Mouse (Mus musculus) urinary bladder, postnatal 10 days (tissue): ENCODE measurements at regions not wholly inside any gene's neighbourhood (a gene's known extent, or its start where the extent isn't known, plus 50 kb on each side); places are given as distances from the start of the nearest gene placed in this dataset.
"Not testable (repeated sequence)": the region's sequence is repeated elsewhere in the genome, so short reads cannot be mapped to it uniquely, and the experiment has no call there.

ENCODE experiments used
- DNase-seq: peaks from one replicate; pipeline ENCODE4 v3.0.0; 2022; ENCODE audit warnings: low spot score

GRCm38 (mm10) chr17:83044515-83044914, 170.6 kb upstream of the Pkdcc start:
- no peak for DNase-seq

- no peak for DNase-seq
These were observed 165.0 kb upstream of the Pkdcc start for GRCm38 (mm10) chr17:83049972-83050535.

DNA sequence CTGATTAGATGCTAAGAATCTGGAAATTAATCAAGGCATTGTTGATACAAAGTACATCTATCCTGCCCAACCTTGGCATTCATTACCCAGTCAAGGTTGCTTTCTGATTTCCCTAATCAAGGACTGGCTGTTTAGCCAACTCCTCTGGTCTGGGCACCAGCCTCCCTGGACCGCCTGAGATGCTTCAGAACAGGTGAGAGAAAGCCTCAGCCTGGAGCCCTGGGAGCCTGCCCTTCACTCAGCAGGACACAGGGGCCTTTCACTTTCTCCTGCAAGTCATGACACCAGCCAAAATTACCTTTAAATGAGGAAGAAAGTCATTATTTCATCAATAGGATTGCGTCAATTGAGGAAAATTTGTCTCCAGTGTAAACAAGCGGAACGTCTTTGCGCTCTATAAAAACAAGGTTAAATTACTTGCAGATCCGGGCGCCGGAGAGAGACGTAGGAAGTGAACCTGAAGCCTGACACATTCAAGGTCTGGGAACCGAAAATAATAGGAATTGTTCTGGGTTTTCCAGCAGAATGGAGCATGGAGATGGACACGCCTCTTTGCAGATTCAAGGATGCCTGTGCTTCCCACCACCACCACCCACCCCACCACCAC, 164.4 kb upstream of the Pkdcc start:
- DNase-seq, result no peak

GRCm38 (mm10) chr17:83052613-83053140, 162.4 kb upstream of the Pkdcc start:
- DNase-seq, result no peak

GRCm38 (mm10) chr17:83057832-83058231, 157.3 kb upstream of the Pkdcc start:
- no peak for DNase-seq

DNA sequence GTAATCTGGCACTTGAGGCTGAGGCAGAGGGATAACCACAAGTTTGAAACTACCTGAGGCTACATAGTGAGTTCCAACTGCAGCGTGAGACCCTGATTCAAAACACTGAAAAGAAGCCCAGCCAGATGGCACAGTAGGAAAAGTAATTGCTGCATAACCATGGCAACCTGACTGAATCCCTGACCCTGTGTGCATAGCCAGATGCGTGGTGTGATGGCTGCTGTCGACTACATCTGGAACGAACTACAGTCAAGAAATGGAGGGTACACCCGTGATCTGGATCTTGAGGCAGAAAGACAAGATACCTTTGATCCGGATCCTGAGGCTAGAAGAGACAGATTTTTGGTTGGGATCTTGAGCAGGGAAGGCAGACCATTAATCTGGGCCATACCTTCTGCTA, 153.2 kb upstream of the Pkdcc start:
- no peak for DNase-seq

DNA sequence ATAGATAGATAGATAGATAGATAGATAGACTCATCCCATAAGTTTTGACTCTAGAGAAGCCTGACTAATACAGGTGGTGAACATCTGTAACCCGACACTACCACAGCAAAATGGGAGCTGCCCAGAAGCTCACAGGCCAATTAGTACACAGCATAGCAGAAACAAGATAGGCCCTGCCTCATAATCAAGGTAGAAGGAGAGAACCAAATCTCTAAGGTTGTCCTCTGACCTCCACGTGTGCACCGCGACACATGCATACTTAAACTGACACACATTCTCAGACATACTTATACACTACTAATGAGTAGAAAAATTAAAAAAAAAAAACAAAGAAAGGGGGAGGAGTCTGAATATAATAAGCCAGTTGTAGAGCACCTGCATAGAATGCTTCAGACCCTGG, 151.2 kb upstream of the Pkdcc start:
- DNase-seq, result no peak

- not testable (repeated sequence) for DNase-seq
These were observed 150.7 kb upstream of the Pkdcc start for GRCm38 (mm10) chr17:83064376-83064775.

- DNase-seq, result no peak
These were observed 145.8 kb upstream of the Pkdcc start for GRCm38 (mm10) chr17:83069246-83069645.

GRCm38 (mm10) chr17:83071746-83072145, 143.3 kb upstream of the Pkdcc start:
- DNase-seq, result no peak

DNA sequence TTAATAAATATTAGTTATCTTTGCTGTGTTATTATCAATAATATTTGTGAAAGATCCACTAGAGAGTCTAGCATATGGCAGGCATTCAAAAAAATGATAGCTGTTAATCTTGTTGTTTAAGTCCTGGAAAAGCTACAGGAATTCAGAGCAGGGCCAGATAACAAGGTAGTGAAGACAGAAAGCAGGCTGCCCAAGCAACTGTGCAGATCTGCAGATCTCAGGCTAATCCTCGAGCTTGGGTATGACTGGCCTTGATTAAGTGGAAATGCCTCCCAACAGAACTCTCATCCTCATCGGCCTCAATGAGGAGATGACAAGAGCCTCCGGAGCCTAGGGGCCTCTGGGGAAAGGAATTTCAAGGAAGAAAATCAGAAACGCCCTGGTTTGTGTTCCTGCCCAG, 142.9 kb upstream of the Pkdcc start:
- DNase-seq, result no peak

DNA sequence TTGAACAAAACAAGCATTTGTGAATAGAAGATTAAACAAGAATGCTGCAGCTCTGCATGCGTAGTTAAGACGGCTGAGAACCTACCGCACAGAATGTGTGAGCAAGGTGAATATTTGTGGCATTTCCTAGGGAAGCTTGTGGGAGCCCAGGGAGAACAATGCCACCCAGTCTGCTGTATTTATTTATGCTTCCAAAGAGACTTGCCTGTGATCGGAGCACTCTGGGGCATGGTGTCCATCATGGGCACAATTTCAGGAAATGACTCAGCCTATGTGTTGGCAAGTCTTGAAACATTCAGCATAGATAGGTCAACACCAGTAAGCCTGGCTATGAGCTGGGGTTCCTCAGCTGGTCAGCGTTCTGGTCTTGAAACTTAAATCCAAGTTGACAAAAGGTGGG, 140.2 kb upstream of the Pkdcc start:
- no peak for DNase-seq

GRCm38 (mm10) chr17:83077737-83078600, 137.1 kb upstream of the Pkdcc start:
- no peak for DNase-seq

DNA sequence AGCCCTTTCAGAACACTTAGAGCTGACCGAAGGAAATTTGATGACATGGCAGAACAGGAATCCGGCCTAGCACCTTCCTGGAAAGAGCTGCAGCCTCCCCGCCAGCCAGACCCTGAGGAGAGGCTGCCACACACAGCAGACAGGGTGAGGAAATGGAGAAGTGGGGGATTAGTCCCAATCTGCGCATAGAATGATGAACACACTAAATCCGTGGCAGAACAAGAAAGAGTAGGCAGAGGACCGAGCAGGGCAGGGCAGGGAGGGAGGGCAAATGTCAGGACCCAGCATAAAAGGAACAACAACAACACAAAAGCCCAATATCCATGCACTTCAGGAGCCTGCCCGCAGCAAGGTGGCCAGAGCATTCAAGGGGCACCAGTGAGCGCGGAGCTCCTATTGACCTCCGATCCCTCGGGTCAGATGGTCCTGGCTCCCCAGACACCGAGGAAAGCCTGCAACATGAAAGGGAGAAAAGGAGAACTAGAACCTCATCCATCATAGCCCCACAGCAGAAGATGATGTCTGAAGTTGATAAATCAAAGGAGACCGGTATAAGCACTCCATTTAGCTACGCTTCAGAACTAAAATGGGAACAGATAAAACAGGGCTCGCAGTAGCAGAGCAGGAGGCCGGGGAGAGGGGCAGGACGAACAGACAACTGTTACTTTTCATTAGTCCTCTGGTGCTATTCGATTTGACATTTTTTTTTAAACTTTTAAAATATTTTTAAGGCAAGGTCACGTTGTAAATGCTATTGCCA, 136.3 kb upstream of the Pkdcc start:
- no peak for DNase-seq

- DNase-seq, result no peak
These were observed 135.8 kb upstream of the Pkdcc start for GRCm38 (mm10) chr17:83079361-83079685.

- DNase-seq, result no peak
These were observed 133.4 kb upstream of the Pkdcc start for GRCm38 (mm10) chr17:83081729-83082128.

DNA sequence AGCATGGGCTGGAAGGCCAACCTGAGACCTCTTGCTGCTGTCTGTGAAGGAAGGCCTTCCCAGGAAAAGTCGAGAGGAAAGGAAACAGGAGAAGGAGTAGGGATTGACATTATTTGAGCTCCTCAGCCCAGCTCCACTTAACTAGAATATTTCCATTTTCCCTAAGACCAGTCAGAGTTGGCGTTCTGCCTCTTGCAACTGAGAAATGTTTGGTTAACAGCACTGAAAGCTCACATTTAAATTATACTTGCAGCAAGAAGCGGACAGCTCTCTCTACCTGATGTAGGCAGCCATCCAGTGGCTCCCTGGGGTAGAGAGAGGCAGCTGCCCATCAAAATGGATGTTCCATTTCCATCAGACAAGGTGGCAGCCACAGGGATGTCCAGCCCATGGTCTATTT, 131.6 kb upstream of the Pkdcc start:
- DNase-seq, result no peak

DNA sequence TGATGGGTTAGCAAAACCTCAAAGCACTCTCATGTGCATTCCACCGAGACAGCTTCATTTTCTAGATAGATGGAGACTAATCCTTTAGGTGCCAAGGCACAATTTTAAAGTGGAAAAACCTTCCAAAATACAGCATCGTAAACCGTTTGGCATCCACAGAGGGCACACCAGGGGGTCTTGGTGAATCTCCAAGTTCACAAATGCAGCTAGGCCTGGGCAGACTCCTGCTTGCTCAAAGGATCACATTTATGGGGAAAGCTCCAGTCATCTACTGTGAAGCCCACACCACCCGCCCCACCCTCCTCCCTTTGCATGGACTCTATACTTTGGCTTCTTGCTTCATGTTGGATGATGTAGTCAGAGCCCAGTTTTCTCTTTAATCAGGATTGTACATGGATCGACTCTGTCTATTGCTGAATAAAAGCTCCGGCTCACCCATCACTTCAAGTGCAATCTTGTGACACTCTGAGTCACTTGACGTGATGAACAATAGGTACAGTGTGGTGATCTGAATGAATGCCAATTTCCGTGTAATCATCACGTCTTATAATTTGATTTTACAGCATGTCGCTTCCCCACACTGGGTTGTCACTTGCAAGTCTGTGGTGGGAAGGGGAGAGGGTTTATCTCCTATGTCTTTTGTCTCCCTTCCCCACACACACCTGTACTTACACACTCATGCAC, 129.2 kb upstream of the Pkdcc start:
- no peak for DNase-seq

DNA sequence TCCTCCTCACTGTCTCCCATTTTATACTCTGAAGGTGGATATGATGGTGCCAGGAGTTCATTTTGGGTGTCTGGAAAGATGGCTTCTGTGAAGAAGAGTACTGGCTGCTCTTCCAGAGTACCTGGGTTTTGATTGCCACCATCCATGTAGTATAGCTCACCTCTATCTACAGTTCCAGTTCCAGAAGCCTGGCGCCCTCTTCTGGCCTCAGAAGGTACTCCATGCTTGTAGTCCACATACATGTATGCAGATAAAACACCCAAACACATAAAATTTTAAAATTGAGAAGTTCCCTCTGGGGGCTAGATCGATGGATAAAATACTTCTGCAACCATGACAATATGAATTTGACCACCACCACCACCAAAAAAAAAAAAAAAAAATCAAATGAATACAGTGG, 128.4 kb upstream of the Pkdcc start:
- no peak for DNase-seq

DNA sequence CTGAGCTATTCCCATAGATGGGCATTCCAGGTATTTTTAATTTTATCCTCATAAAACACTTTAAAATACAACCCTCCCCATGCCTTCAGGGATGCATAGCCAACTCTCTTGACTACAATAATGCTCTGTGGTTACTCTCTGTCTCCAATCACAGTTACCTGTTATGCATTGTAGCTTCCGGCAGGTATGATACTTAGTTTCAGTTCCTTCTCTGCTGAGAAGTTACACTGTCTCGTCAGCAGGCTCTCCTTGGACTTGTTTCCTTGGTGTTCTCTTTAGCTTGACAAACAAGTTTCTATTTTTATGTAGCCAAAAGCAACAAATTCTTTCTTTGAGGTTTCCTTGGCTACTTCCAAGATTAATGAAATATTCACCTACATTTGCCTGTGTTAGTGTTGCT, 126.6 kb upstream of the Pkdcc start:
- DNase-seq, result no peak

DNA sequence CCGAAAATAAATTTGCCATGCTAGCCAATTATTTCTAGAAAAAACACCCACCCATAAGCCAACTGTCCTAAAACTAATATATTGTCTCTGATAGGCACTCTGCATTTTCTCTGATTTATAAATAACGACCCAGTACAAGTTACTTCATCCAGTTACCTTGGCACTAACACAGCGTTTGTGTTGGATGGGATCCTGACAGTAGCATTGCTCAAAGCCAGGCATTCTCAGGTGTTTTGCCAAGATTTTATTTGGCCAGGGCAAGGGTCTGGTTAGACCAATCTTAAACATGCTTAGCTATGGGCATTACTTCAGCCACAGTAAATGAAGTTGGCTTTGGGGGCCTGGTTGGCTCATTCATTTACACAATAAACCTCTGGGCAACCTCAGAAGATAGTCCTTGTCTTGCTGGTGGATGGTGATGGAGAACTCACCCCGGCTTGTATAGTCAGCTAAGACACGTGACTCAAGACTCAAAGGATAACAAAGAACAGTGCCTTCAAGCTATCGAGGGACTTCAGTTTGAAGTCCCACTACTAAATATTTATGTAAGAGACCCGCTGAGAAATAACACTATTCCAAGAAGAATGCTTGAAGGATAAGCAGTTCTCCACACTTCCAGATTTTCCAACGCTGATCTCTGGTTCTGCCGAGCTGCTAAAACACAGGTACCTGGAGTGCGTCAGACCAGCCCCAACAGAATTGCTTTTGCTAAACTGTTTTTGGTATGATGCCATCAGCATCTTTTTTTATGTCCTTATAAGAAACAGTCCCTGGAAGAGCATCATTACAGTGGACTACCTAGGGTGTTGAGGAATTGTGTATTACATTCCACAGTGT, 125.0 kb upstream of the Pkdcc start:
- no peak for DNase-seq
